Mouse (Mus musculus) cerebellum, postnatal 14 days (tissue): ENCODE data around the gene Scgb1b19.
"Not testable (repeated sequence)": the region's sequence is repeated elsewhere in the genome, so short reads cannot be mapped to it uniquely, and the experiment has no call there.

ENCODE experiments used
- DNase-seq, 2 experiments: peaks; one replicate each; pipeline ENCODE4 v3.0.0; 2021; ENCODE audit warnings: mixed read lengths in 2 of 2

Gene Scgb1b19

DNA sequence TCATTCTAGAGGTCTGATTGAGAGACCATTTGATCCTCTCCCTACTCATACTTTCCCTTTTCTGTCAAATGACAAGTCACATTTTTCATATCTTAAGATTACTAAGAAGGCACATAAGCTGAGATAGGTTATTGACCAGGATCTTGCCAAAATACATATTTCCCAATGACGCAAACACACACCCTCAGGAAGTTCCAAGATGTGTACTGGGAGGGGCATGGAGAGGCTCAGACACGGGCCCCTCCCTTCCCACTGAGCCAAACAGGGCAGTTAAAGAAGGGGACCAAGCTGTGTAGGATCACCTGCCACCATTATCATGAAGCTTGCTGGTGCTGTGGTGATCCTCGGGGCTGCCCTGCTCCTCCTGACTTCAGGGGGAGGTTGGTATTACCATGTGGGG, at the start of gene Scgb1b19:
Gene Scgb1b19, plus strand, starts transcription at position 301 of the 400 bp plus-strand sequence.
- DNase-seq, result not testable (repeated sequence)

DNA sequence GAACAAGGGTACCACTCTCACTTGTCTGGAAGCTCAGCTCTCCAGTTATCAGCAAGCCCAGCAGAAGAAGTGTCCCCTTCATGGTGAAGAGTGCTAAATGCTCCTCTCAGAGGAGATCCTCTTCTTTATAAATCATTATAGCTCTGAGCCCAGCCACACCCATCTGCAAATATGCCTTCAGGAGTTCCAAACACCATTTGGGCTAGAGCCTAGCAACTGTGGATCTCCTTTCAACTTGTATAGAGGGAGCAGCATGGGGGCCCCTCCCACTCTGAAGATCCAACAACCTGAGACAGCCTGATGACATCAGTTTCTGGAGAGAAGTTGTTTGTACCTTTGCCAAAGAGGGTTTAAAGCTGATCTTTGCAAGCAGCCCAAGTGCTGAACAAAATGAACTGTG, 6.9 kb upstream of the Scgb1b19 start, which contains the start of gene Scgb2b19:
Gene Scgb2b19, minus strand, starts transcription at position 101 of the 400 bp plus-strand sequence.
- not testable (repeated sequence) for DNase-seq
